In the genomic region with DNA sequence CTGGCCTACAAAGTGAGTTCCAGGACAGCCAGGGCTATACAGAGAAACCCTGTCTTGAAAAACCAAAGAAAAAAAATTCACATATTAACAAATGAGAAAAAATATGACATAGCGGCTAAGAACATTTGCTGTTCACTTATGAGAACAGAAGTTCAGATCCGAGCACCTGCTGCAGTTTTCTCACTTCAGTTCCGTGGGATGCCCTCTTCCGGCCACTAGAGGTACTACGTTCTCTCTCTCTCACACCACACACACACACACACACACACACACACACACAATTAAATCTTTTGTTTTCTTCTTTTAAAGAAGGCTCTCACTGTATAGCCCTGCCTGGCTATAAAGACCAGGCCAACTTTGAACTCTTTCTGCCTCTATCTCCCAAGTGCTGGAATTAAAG, we compare ENCODE assay signal across 16 mouse cellular contexts.
"Had no signal": no experiment of that assay in that cellular context is flagged by ENCODE, and none has a peak within 500 bp of the region (broad histone marks: within the 10 kb centered on the region; RNA-seq: fewer than 3 reads in every experiment).

No protein-coding gene starts in this region.

- H3K9me3 ChIP-seq: liver, embryonic 15.5 days; midbrain, embryonic 13.5 days; midbrain, embryonic 15.5 days; neural tube, embryonic 12.5 days; stomach, embryonic 15.5 days had no signal

- H3K36me3 ChIP-seq: liver, embryonic 15.5 days; midbrain, embryonic 13.5 days; midbrain, embryonic 15.5 days; neural tube, embryonic 12.5 days; stomach, embryonic 15.5 days had no signal

- H3K4me3 ChIP-seq: liver, embryonic 15.5 days; megakaryocyte, embryonic 14.5 days; midbrain, embryonic 13.5 days; midbrain, embryonic 15.5 days; neural tube, embryonic 12.5 days; stomach, embryonic 15.5 days had no signal

- H3K4me1 ChIP-seq: liver, embryonic 15.5 days; midbrain, embryonic 13.5 days; midbrain, embryonic 15.5 days; neural tube, embryonic 12.5 days; stomach, embryonic 15.5 days had no signal

- H3K27me3 ChIP-seq: liver, embryonic 15.5 days; midbrain, embryonic 13.5 days; midbrain, embryonic 15.5 days; neural tube, embryonic 12.5 days; stomach, embryonic 15.5 days had no signal

- H3K4me2 ChIP-seq: liver, embryonic 15.5 days; midbrain, embryonic 11.5 days; midbrain, embryonic 13.5 days; midbrain, embryonic 15.5 days; neural tube, embryonic 12.5 days; stomach, embryonic 15.5 days had no signal

- H3K9ac ChIP-seq: liver, embryonic 15.5 days; liver, postnatal 0 days; midbrain, embryonic 13.5 days; midbrain, embryonic 15.5 days; neural tube, embryonic 12.5 days; stomach, embryonic 15.5 days had no signal

- DNase-seq: liver, postnatal 0 days; lung, adult 2 months; lung, postnatal 10 days; right cerebral cortex, postnatal 14 days; thymus, adult 2 months; thymus, postnatal 25 days; thymus, postnatal 4 days had no signal

- ATAC-seq: liver, postnatal 0 days; midbrain, embryonic 13.5 days; midbrain, embryonic 15.5 days had no signal

- H3K27ac ChIP-seq: liver, embryonic 15.5 days; macrophage; midbrain, embryonic 13.5 days; midbrain, embryonic 15.5 days; neural tube, embryonic 12.5 days; stomach, embryonic 15.5 days; stomach, postnatal 0 days had no signal
